Mouse (Mus musculus): ENCODE data around the gene Derl3.

Derl3 gene

GRCm38 (mm10) chr10:75941042-75941824 is 48.0 kb downstream of the Derl3 start:
- DNase-seq (ENCODE audit: low read depth): no peak

- DNase-seq (ENCODE audit: low read depth): no peak
These were observed 49.7 kb downstream of the Derl3 start, which contains the start of gene Vpreb3 for GRCm38 (mm10) chr10:75942736-75943477. Gene Vpreb3 (plus strand): TSS chr10:75943057.

- DNase-seq (ENCODE audit: low read depth): peak; percentile 88
These were observed 51.0 kb downstream of the Derl3 start for GRCm38 (mm10) chr10:75944066-75944772.

- DNase-seq (ENCODE audit: low read depth): no peak
These were observed 52.0 kb downstream of the Derl3 start for GRCm38 (mm10) chr10:75945213-75945612.

Measured in fibroblast of lung, adult 2 months (primary cell).